Mouse (Mus musculus): Measurements from ENCODE around the gene Zmynd15. TPM values are rescaled to one million over a fixed set of nuclear protein-coding genes. Genes with fewer than 3 reads are reported as not detected.
A peak's percentile ranks its signal among the peaks of the same experiment; 100 is the strongest.

The Zmynd15 gene
- polyA plus RNA-seq, 1 experiment from 2014 or later: 1.5 TPM

DNA sequence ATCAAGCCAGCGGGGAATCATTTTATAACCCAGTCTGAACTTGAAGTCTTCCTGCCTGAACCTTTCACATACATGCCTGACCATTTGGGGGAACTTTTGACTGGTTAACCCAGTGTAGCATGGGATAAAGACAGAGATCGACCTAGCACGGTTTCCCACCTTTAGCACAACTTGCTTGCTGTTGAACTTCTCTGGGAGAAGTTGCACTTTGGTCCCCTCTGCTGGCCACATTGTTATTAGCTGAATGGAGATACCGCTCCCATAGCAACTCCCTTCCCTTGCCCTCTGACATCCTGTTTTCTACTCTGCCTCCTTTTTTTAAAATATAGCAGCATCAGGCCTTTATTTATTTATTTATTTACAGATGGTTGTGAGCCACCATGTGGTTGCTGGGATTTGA is 47.2 kb downstream of the Zmynd15 start:
- H3K4me1 ChIP-seq (ENCODE audit: control insufficient read depth, insufficient read depth, low read length): 0 out of 2 replicates have a peak, but pooled peaks cover 4% of the 10 kb centered on the region
- 23% methylated on average over 4 of the region's 4 CpGs for WGBS
- no peaks in the 10 kb centered on the region for H3K9me3 ChIP-seq (replicated peaks; ENCODE audit: control insufficient read depth, low read length)
- no peak overlapping the region for H3K9ac ChIP-seq (ENCODE audit: low read length)
- H3K27ac ChIP-seq (ENCODE audit: low read length): no peak overlapping the region
- H3K27me3 ChIP-seq (ENCODE audit: control insufficient read depth, insufficient read depth, low read length): peaks cover 14% of the 10 kb centered on the region
- no peak overlapping the region for H3K4me3 ChIP-seq (ENCODE audit: low read length)
- H3K4me2 ChIP-seq (ENCODE audit: low read depth, low read length): no peak overlapping the region
- H3K36me3 ChIP-seq (ENCODE audit: control insufficient read depth, insufficient read depth): no peaks in the 10 kb centered on the region
- peak; percentile 58 for ATAC-seq (replicated peaks; ENCODE audit: extremely low read depth, insufficient read depth, low FRiP score)

DNA sequence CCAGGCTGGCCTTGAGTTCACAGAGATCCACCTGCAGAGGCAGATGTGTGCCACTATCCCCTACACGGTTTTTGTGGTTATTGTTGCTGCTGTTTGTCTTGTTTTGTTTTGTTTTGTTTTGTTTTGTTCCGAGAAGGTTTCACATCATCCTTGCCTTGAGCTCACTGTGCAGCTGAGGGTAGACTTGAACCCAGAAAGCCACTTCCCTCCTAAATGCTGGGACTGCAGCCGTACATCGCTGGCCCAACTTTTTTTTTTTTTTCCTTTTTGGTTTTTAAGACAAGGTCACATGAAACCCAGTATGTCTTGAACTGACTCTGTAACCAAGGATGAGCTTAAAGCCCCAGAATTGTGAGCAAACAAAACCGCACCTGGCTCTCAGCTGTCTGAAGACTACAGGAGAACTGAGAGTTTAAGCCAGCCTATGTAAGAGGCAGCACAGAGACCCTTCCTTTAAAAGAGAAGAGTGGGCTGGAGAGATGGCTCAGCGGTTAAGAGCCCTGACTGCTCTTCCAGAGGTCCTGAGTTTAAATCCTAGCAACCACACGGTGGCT is 47.8 kb downstream of the Zmynd15 start:
- H3K9me3 ChIP-seq (replicated peaks; ENCODE audit: control insufficient read depth, low read length): no peaks in the 10 kb centered on the region
- H3K36me3 ChIP-seq (ENCODE audit: control insufficient read depth, insufficient read depth): no peaks in the 10 kb centered on the region
- peaks cover 14% of the 10 kb centered on the region for H3K27me3 ChIP-seq (ENCODE audit: control insufficient read depth, insufficient read depth, low read length)
- H3K4me2 ChIP-seq (ENCODE audit: low read depth, low read length): no peak overlapping the region
- ATAC-seq (replicated peaks; ENCODE audit: extremely low read depth, insufficient read depth, low FRiP score): no peak
- H3K9ac ChIP-seq (ENCODE audit: low read length): no peak overlapping the region
- 0 out of 2 replicates have a peak, but pooled peaks cover 4% of the 10 kb centered on the region for H3K4me1 ChIP-seq (ENCODE audit: control insufficient read depth, insufficient read depth, low read length)
- H3K27ac ChIP-seq (ENCODE audit: low read length): no peak overlapping the region
- no peak overlapping the region for H3K4me3 ChIP-seq (ENCODE audit: low read length)
- 61% methylated on average over 7 of the region's 7 CpGs for WGBS

DNA sequence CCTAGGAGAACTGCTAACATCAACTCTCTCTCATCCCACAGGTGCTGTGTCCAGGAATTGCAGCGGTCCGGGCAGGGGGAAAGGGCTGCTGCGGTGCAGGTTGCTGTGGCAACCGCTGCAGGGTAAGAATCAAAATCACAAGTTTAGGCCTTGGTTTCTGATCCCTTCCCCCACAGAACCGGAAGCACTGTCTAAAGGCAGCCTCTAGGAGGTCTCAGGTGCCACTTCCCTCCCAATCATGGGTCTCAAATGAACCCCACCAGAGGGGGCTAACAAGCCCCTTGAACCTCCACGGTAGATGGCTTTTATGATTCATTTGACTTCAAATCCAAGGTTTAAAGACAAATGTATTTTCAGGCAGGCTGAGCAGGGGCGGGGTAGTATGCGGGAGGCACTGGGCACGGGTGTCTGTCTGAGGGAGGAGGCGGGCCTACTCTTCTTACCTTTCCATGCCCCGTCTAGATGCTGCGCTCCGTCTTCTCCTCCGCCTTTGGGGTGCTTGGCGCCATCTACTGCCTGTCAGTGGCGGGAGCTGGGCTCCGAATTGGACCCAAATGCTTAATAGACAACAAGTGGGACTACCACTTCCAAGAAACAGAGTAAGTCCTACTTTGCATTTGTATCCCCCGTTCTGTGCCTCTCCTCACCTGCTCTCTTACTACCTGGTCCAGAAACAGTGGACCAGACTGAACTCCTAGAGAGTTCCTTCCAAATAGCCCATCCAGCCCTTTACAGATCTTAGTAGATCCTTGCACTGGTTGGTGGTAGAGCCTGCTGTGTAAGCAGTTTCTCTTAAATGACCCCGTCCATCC is 50.7 kb downstream of the Zmynd15 start:
- Histone ChIP-seq H3K36me3 (ENCODE audit: control insufficient read depth, insufficient read depth) (no peaks in the 10 kb centered on the region), H3K4me2 (ENCODE audit: low read depth, low read length) (0 out of 2 replicates have a peak overlapping the region, but pooled peaks have one; percentile 23), H3K27me3 (ENCODE audit: control insufficient read depth, insufficient read depth, low read length) (peaks cover 14% of the 10 kb centered on the region), H3K4me3 (ENCODE audit: low read length) (no peak overlapping the region), H3K4me1 (ENCODE audit: control insufficient read depth, insufficient read depth, low read length) (0 out of 2 replicates have a peak, but pooled peaks cover 4% of the 10 kb centered on the region), H3K27ac (ENCODE audit: low read length) (no peak overlapping the region), H3K9ac (ENCODE audit: low read length) (no peak overlapping the region), H3K9me3 (replicated peaks; ENCODE audit: control insufficient read depth, low read length) (no peaks in the 10 kb centered on the region)
- 11% methylated on average over 19 of the region's 19 CpGs for WGBS
- no peak for ATAC-seq (replicated peaks; ENCODE audit: extremely low read depth, insufficient read depth, low FRiP score)

DNA sequence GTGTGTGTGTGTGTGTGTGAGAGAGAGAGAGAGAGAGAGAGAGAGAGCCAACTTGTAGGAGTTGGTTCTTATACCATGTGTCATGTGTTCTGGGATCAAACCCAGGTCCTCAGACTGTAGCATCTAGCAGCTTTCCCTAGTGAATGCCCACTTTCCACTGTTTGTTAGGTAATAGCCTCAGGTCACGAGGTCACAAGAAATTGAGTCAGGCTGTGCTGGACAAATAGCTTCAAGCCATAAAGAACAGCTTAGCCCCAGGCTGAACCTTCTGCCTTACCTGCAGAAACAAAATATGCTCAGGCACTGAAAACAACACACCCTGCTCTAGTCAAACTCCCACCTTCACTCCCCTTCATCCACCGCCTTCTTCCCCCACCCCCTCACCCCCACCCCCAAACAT is 52.0 kb downstream of the Zmynd15 start:
- ATAC-seq (replicated peaks; ENCODE audit: extremely low read depth, insufficient read depth, low FRiP score): no peak
- H3K36me3 ChIP-seq (ENCODE audit: control insufficient read depth, insufficient read depth): no peaks in the 10 kb centered on the region
- no peak overlapping the region for H3K27ac ChIP-seq (ENCODE audit: low read length)
- no peak overlapping the region for H3K4me3 ChIP-seq (ENCODE audit: low read length)
- H3K4me2 ChIP-seq (ENCODE audit: low read depth, low read length): no peak overlapping the region
- H3K9me3 ChIP-seq (replicated peaks; ENCODE audit: control insufficient read depth, low read length): no peaks in the 10 kb centered on the region
- H3K4me1 ChIP-seq (ENCODE audit: control insufficient read depth, insufficient read depth, low read length): 0 out of 2 replicates have a peak, but pooled peaks cover 4% of the 10 kb centered on the region
- H3K9ac ChIP-seq (ENCODE audit: low read length): no peak overlapping the region
- 66% methylated on average over 2 of the region's 2 CpGs for WGBS
- H3K27me3 ChIP-seq (ENCODE audit: control insufficient read depth, insufficient read depth, low read length): peaks cover 14% of the 10 kb centered on the region

DNA sequence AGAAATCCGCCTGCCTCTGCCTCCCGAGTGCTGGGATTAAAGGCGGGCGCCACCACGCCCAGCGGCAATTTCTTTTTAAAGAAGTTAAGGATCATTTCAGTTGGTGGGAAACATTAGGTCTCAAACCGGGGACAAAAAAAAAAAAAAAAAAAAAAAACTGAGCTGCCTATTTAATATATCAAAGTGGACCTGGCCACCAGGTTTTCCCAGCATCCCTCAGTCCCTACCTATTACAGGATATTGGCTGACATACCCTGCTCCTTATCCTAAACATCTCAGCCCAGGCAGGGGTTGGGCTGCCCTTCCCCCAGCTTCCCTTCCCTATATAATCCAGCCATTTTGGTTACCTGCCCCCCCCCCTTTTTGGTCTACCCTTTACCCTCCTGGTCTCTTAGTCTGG is 52.6 kb downstream of the Zmynd15 start:
- H3K4me3 ChIP-seq (ENCODE audit: low read length): no peak overlapping the region
- no peaks in the 10 kb centered on the region for H3K9me3 ChIP-seq (replicated peaks; ENCODE audit: control insufficient read depth, low read length)
- H3K36me3 ChIP-seq (ENCODE audit: control insufficient read depth, insufficient read depth): no peaks in the 10 kb centered on the region
- H3K4me1 ChIP-seq (ENCODE audit: control insufficient read depth, insufficient read depth, low read length): 0 out of 2 replicates have a peak, but pooled peaks cover 4% of the 10 kb centered on the region
- H3K9ac ChIP-seq (ENCODE audit: low read length): no peak overlapping the region
- 86% methylated on average over 7 of the region's 7 CpGs for whole genome bisulfite sequencing
- no peak for ATAC-seq (replicated peaks; ENCODE audit: extremely low read depth, insufficient read depth, low FRiP score)
- H3K4me2 ChIP-seq (ENCODE audit: low read depth, low read length): no peak overlapping the region
- peaks cover 14% of the 10 kb centered on the region for H3K27me3 ChIP-seq (ENCODE audit: control insufficient read depth, insufficient read depth, low read length)
- H3K27ac ChIP-seq (ENCODE audit: low read length): no peak overlapping the region

DNA sequence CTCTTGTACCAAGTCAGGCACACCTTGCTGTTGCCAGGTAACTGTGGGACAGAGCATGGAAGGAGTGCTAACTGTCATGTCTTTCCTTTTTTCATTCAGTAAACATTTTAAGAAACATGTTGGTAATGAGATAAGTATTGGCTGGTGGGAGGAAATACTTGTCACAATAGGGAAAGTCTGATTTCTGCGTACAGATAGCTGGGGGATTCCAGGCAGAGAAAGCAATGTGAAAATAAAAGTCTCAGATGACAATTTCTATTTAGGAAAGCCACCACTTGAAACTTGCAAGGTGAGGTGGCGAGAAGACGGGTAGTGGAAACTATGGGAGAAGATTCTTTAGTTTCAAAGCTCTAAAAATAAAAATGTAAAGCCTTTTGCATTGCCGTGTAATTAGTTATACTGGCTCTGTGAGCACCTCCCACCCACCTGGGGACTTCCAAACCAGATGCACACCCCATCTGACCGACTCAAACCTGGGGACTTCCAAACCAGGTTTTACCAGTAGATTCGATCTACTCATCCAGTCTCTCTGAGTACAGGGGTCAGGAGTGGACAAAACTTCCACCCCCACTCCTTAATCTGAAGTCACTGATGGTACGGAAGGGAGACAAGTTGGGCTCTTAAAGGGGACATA is 53.6 kb downstream of the Zmynd15 start:
- no peak overlapping the region for H3K27ac ChIP-seq (ENCODE audit: low read length)
- H3K9me3 ChIP-seq (replicated peaks; ENCODE audit: control insufficient read depth, low read length): no peaks in the 10 kb centered on the region
- H3K9ac ChIP-seq (ENCODE audit: low read length): no peak overlapping the region
- no peaks in the 10 kb centered on the region for H3K36me3 ChIP-seq (ENCODE audit: control insufficient read depth, insufficient read depth)
- 0 out of 2 replicates have a peak, but pooled peaks cover 4% of the 10 kb centered on the region for H3K4me1 ChIP-seq (ENCODE audit: control insufficient read depth, insufficient read depth, low read length)
- peaks cover 14% of the 10 kb centered on the region for H3K27me3 ChIP-seq (ENCODE audit: control insufficient read depth, insufficient read depth, low read length)
- no peak overlapping the region for H3K4me2 ChIP-seq (ENCODE audit: low read depth, low read length)
- ATAC-seq (replicated peaks; ENCODE audit: extremely low read depth, insufficient read depth, low FRiP score): no peak
- WGBS: 67% methylated on average over 7 of the region's 7 CpGs
- no peak overlapping the region for H3K4me3 ChIP-seq (ENCODE audit: low read length)

DNA sequence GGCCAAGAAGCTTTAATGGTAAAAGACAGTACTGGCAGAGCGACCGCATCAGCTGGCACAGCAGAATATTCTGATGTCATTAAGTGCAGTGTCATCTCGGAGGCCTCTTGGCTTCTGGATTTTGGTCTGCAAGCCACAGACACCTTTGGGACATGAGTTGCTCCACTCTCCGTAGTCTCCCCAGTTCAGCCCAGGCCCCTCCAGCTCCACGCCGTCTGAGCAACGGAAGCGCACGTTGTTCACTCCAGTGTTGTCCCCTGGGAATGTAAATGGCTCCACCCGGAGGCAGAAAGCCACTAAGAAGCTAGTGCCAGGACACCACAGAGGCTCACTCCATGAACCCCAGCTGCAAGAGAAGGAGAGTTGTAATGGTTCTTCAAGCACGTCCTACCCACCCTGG is 54.3 kb downstream of the Zmynd15 start:
- ATAC-seq (replicated peaks; ENCODE audit: extremely low read depth, insufficient read depth, low FRiP score): no peak
- peaks cover 14% of the 10 kb centered on the region for H3K27me3 ChIP-seq (ENCODE audit: control insufficient read depth, insufficient read depth, low read length)
- no peaks in the 10 kb centered on the region for H3K9me3 ChIP-seq (replicated peaks; ENCODE audit: control insufficient read depth, low read length)
- no peak overlapping the region for H3K4me2 ChIP-seq (ENCODE audit: low read depth, low read length)
- H3K4me3 ChIP-seq (ENCODE audit: low read length): no peak overlapping the region
- H3K36me3 ChIP-seq (ENCODE audit: control insufficient read depth, insufficient read depth): no peaks in the 10 kb centered on the region
- H3K9ac ChIP-seq (ENCODE audit: low read length): no peak overlapping the region
- 53% methylated on average over 11 of the region's 11 CpGs for WGBS
- H3K4me1 ChIP-seq (ENCODE audit: control insufficient read depth, insufficient read depth, low read length): 0 out of 2 replicates have a peak, but pooled peaks cover 4% of the 10 kb centered on the region
- no peak overlapping the region for H3K27ac ChIP-seq (ENCODE audit: low read length)

DNA sequence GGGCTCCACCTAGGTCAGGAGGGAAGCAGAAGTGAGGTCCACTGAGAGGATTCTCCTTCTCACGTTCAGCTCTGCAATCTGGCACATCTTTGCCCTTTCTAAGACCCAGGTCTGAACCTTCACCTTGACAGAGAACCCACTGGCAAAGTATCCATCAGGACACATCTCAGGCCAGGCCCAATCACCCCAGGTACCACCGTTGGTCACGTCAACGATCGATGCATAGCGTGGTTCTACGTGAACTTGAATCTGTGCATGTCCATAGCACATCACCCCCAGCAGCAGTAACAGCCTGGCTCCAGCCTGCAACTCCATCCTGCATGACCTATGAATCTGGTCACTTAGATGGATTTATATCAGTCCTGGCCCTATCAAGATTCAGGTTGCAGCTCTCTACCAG is 55.1 kb downstream of the Zmynd15 start, which contains the start of gene Vmo1:
Gene Vmo1 (minus strand): TSS at position 329 of the 400 bp plus-strand sequence.
- no peak within 1 kb of the TSS for H3K27ac ChIP-seq (ENCODE audit: low read length)
- no peak within 1 kb of the TSS for H3K4me3 ChIP-seq (ENCODE audit: low read length)
- no peaks in the 10 kb centered on the region for H3K9me3 ChIP-seq (replicated peaks; ENCODE audit: control insufficient read depth, low read length)
- 0 out of 2 replicates have a peak, but pooled peaks cover 4% of the 10 kb centered on the region for H3K4me1 ChIP-seq (ENCODE audit: control insufficient read depth, insufficient read depth, low read length)
- no peak within 1 kb of the TSS for H3K9ac ChIP-seq (ENCODE audit: low read length)
- no peak within 1 kb of the TSS for H3K4me2 ChIP-seq (ENCODE audit: low read depth, low read length)
- no peaks in the 10 kb centered on the region for H3K36me3 ChIP-seq (ENCODE audit: control insufficient read depth, insufficient read depth)
- WGBS: 85% methylated on average over 7 of the region's 7 CpGs
- H3K27me3 ChIP-seq (ENCODE audit: control insufficient read depth, insufficient read depth, low read length): peaks cover 9% of the 10 kb centered on the region
- no peak for ATAC-seq (replicated peaks; ENCODE audit: extremely low read depth, insufficient read depth, low FRiP score)

Data from heart, embryonic 16.5 days (tissue).